Comparison of ENCODE assay signal across 8 mouse cellular contexts in the genomic region with DNA sequence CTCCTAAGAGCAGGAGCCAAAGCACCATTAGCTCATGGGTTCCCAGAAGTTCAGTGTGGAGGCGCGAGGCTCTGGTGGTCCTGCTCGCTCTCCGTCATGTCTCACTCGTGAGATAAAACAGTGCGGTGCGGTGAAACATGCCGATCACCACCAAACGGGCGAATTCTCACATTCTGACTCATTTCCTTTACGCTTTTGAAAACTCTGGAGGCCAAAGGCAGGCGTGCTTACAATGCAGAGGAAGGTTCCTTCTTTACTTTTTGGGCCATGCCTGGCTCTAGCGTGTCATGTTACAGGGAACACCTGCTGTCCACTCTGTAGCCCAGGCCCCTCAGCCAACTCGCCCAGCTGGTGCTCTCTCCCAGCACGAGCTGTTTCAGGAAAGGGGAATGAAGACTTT.
A peak's percentile ranks its signal among the peaks of the same experiment; 100 is the strongest.
DNase-seq lines count a peak whose midpoint lies in the region; ATAC-seq lines count a peak whose summit lies in the region.

No protein-coding gene starts in this region.

- no peak overlapping the region for H3K4me3 ChIP-seq in forebrain, embryonic 13.5 days
- H3K4me3 ChIP-seq in hindbrain, embryonic 16.5 days (ENCODE audit: low read length) = no peak overlapping the region
- H3K4me3 ChIP-seq in neural tube, embryonic 11.5 days (ENCODE audit: low read depth, low read length) = no peak overlapping the region

- H3K4me2 ChIP-seq in forebrain, embryonic 13.5 days = peak overlapping the region; percentile 33
- peak overlapping the region; percentile 31 for H3K4me2 ChIP-seq in hindbrain, embryonic 16.5 days (ENCODE audit: low read length)
- peak overlapping the region; percentile 16 for H3K4me2 ChIP-seq in neural tube, embryonic 11.5 days (ENCODE audit: low read depth)

- no peaks in the 10 kb centered on the region for H3K9me3 ChIP-seq in forebrain, embryonic 13.5 days (replicated peaks)
- H3K9me3 ChIP-seq in hindbrain, embryonic 16.5 days (ENCODE audit: control insufficient read depth, low read length) = no peaks in the 10 kb centered on the region
- no peaks in the 10 kb centered on the region for H3K9me3 ChIP-seq in neural tube, embryonic 11.5 days (ENCODE audit: control insufficient read depth, low read length)

- DNase-seq in urinary bladder, postnatal 14 days (ENCODE audit: low spot score) = peak; percentile 30
- DNase-seq in urinary bladder, postnatal 4 days (ENCODE audit: low spot score in 2 of 2) = no peak
- DNase-seq in neural tube, embryonic 11.5 days (ENCODE audit: low spot score) = peak; percentile 51
- DNase-seq in spleen, postnatal 10 days (ENCODE audit: low spot score in 2 of 2) = no peak
- no peak for DNase-seq in ovary, postnatal 10 days (ENCODE audit: low spot score)

- H3K9ac ChIP-seq in forebrain, embryonic 13.5 days = no peak overlapping the region
- H3K9ac ChIP-seq in hindbrain, embryonic 16.5 days (ENCODE audit: low read depth, low read length) = no peak overlapping the region
- H3K9ac ChIP-seq in neural tube, embryonic 11.5 days (ENCODE audit: low read length) = no peak overlapping the region

- WGBS in forebrain, embryonic 13.5 days = 19% methylated on average over 15 of the region's 15 CpGs
- WGBS in hindbrain, embryonic 16.5 days = 31% methylated on average over 15 of the region's 15 CpGs
- 30% methylated on average over 15 of the region's 15 CpGs for WGBS in neural tube, embryonic 11.5 days

- no peaks in the 10 kb centered on the region for H3K36me3 ChIP-seq in forebrain, embryonic 13.5 days (ENCODE audit: poor library complexity, severe bottlenecking)
- H3K36me3 ChIP-seq in hindbrain, embryonic 16.5 days (ENCODE audit: control insufficient read depth, insufficient read depth, low read length) = no peaks in the 10 kb centered on the region
- H3K36me3 ChIP-seq in neural tube, embryonic 11.5 days (ENCODE audit: control insufficient read depth, insufficient read depth, low read length) = no peaks in the 10 kb centered on the region

- peak overlapping the region; percentile 68 for H3K27ac ChIP-seq in forebrain, embryonic 13.5 days
- H3K27ac ChIP-seq in hindbrain, embryonic 16.5 days (ENCODE audit: low read depth, low read length) = no peak overlapping the region
- peak overlapping the region; percentile 62; the same call in 1 of the 2 replicates for H3K27ac ChIP-seq in neural tube, embryonic 11.5 days (ENCODE audit: low read depth, low read length)

- peak; percentile 79 for ATAC-seq in forebrain, embryonic 13.5 days
- peak; percentile 68; the same call in 1 of the 2 replicates for ATAC-seq in hindbrain, embryonic 16.5 days
- peak; percentile 63; the same call in 1 of the 2 replicates for ATAC-seq in neural tube, embryonic 11.5 days (ENCODE audit: insufficient read depth, low FRiP score, low TSS enrichment)
- ATAC-seq in erythroblast, adult 5-6 weeks (replicated peaks; ENCODE audit: low FRiP score, poor library complexity, severe bottlenecking) = no peak

- H3K27me3 ChIP-seq in forebrain, embryonic 13.5 days = no peaks in the 10 kb centered on the region
- H3K27me3 ChIP-seq in hindbrain, embryonic 16.5 days (replicated peaks; ENCODE audit: control insufficient read depth, insufficient read depth, low read length) = no peaks in the 10 kb centered on the region
- no peaks in the 10 kb centered on the region for H3K27me3 ChIP-seq in neural tube, embryonic 11.5 days (ENCODE audit: control insufficient read depth, insufficient read depth, low read length)

- peaks cover 36% of the 10 kb centered on the region for H3K4me1 ChIP-seq in forebrain, embryonic 13.5 days
- peaks cover 6% of the 10 kb centered on the region for H3K4me1 ChIP-seq in hindbrain, embryonic 16.5 days (ENCODE audit: control insufficient read depth, insufficient read depth, low read depth, low read length)
- H3K4me1 ChIP-seq in neural tube, embryonic 11.5 days (ENCODE audit: control insufficient read depth, insufficient read depth, low read length) = peaks cover 5% of the 10 kb centered on the region

Comparison
In these comparisons a context has a peak if more than half of its experiments do, and no peak if none do; other contexts are left out.
1. DNase-seq: peak in urinary bladder, postnatal 14 days (single experiment) and neural tube, embryonic 11.5 days (single experiment); none in urinary bladder, postnatal 4 days (0 of 2), spleen, postnatal 10 days (0 of 2) and ovary, postnatal 10 days (single experiment).
2. Peak in every context shown above with its lines, with median percentiles within 50 percentile points of each other: H3K4me2 ChIP-seq.